Mouse (Mus musculus): ENCODE data around the gene Tcirg1.

DNA sequence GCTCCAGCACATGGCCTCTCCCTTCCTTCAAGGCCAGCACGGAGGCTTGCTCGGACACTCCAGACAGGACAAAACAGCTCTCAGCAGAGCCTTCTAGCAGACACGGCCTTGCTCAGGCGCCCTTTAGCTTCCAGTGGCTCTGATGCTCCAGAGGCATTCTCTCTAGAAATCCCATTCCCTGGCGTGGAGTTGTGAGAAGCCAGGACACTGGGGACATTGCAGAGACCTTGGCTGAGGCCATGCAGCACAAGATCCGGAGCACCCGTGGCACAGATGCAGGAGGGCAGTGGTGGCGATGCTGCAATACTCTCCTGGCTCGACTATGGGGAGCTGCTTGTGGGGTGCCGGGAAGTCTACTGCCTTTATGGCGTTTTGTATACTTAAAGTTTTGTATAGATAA lies 9.8 kb upstream of the Tcirg1 start:
- TF ChIP-seq CTCF (conservative IDR thresholded peaks at IDR 0.05; ENCODE audit: low read length) (no peak), POU5F1 (IDR thresholded peaks at IDR 0.05; ENCODE audit: borderline replicate concordance, low read length) (no peak), NANOG (IDR thresholded peaks at IDR 0.05; ENCODE audit: borderline replicate concordance, low read length) (no peak)
